Mouse (Mus musculus): ENCODE results near the gene Olfr1537. TPM values are rescaled to one million over a fixed set of nuclear protein-coding genes. Genes with fewer than 3 reads are reported as not detected.

Olfr1537 gene
- not detected for total RNA-seq (2022)

GRCm38 (mm10) chr9:39249894-39250293, at the start of gene Olfr1537:
Gene Olfr1537 (minus strand): TSS chr9:39249994.
- DNase-seq (ENCODE audit: low spot score in 2 of 2), result no peak

GRCm38 (mm10) chr9:39287136-39287535, 37.3 kb upstream of the Olfr1537 start:
- DNase-seq (ENCODE audit: low spot score in 2 of 2), result no peak

- DNase-seq (ENCODE audit: low spot score in 2 of 2), result no peak
Measured at GRCm38 (mm10) chr9:39276718-39277117, 26.9 kb upstream of the Olfr1537 start, which contains the start of gene Olfr945. Gene Olfr945 (minus strand): TSS chr9:39276818.

- DNase-seq (ENCODE audit: low spot score in 2 of 2), result no peak
Measured at GRCm38 (mm10) chr9:39201620-39202019, 48.2 kb downstream of the Olfr1537 start, which contains the start of gene Olfr944. Gene Olfr944 (plus strand): TSS chr9:39201920.

Other genes starting within 250 kb of the Olfr1537 start
- not detected for gene Olfr146, start 226.6 kb downstream of the Olfr1537 start, total RNA-seq (2022)
- gene Olfr937, start 185.0 kb downstream of the Olfr1537 start, total RNA-seq (2022), result not detected
- gene Olfr938, start 171.1 kb downstream of the Olfr1537 start, total RNA-seq (2022), result not detected
- not detected for gene Olfr27, start 121.9 kb downstream of the Olfr1537 start, total RNA-seq (2022)
- not detected for gene Olfr943, start 83.7 kb downstream of the Olfr1537 start, total RNA-seq (2022)
- gene Olfr944, start 48.1 kb downstream of the Olfr1537 start, total RNA-seq (2022), result not detected
- gene Olfr945, start 26.8 kb upstream of the Olfr1537 start, total RNA-seq (2022), result not detected
- gene Olfr948, start 76.1 kb upstream of the Olfr1537 start, total RNA-seq (2022), result not detected
- not detected for gene Olfr951, start 137.4 kb upstream of the Olfr1537 start, total RNA-seq (2022)
- gene Olfr952, start 177.2 kb upstream of the Olfr1537 start, total RNA-seq (2022), result not detected
- not detected for gene Olfr954, start 206.7 kb upstream of the Olfr1537 start, total RNA-seq (2022)
- gene Olfr955, start 221.9 kb upstream of the Olfr1537 start, total RNA-seq (2022), result not detected
- gene Olfr44, start 244.0 kb upstream of the Olfr1537 start, total RNA-seq (2022), result not detected